Mouse (Mus musculus): Measurements from ENCODE around the gene Rapgef3.

DNA sequence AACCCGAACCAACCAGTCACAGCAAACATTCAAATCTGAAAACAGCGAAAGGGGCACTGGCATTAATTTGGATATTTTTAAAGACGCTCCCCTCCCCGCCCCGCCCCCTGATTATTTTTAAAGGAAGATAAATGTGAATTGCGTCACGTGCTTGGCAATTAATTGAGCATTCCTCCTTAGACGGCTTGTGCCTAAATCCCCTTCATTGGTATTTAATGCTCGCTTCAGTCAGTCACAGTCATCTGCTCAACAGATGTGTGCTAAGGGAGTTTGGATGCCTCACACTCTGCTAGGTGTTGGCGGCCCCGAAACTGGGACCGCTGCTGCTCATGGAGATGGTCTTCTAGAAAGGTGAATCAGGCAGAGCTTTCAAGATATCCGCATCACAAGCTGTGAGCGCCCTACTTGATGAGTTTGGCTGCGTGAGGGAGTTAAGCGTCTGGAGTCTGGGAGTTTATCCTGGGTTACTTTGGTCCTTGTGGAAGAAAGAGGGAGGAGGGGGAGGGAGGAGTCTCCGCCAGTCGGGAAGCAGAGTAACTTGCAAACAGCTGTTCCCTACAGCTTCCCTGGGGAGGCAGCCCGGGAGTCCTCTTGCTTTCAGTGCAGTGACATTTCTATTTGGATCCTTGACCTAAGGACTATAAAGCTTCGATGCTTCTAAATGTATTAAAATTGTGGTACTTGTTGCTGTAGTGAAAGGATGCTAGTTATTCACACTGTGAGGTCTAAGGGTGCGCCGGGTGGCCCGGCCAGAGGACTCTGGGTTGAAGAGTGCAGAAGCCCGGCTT is 14.4 kb upstream of the Rapgef3 start:
- TF ChIP-seq EP300 (IDR thresholded peaks at IDR 0.05; ENCODE audit: low read depth) (no peak), CTCF (IDR thresholded peaks at IDR 0.05; ENCODE audit: low read depth) (no peak)
